Mouse (Mus musculus): Measurements from ENCODE around the gene 4930402F06Rik. TPM values are rescaled to one million over a fixed set of nuclear protein-coding genes. Genes with fewer than 3 reads are reported as not detected.

Gene 4930402F06Rik
- total and polyA plus RNA-seq, 2 experiments from 2014 or later: not detected

- no peak for TF ChIP-seq CTCF (IDR thresholded peaks at IDR 0.05; ENCODE audit: low read depth)
- DNase-seq (ENCODE audit: low spot score): no peak
- no peaks in the 10 kb centered on the region for H3K36me3 ChIP-seq (ENCODE audit: insufficient read depth, low read length)
- no peaks in the 10 kb centered on the region for H3K27me3 ChIP-seq (ENCODE audit: insufficient read depth, low read length)
- no peak overlapping the region for H3K9ac ChIP-seq (replicated peaks; ENCODE audit: low read length)
- H3K9me3 ChIP-seq (ENCODE audit: low read length): no peaks in the 10 kb centered on the region
- ATAC-seq: no peak
- 74% methylated on average over 8 of the region's 8 CpGs for WGBS
- no peak overlapping the region for H3K4me2 ChIP-seq (ENCODE audit: low read depth, low read length)
- H3K4me1 ChIP-seq (ENCODE audit: insufficient read depth, low read length): no peaks in the 10 kb centered on the region
- H3K4me3 ChIP-seq (ENCODE audit: low read length): no peak overlapping the region
- H3K27ac ChIP-seq: no peak overlapping the region
Observed at GRCm38 (mm10) chr2:35430806-35431205, 33.8 kb upstream of the 4930402F06Rik start.

- no peak for DNase-seq (ENCODE audit: low spot score)
- no peak for TF ChIP-seq CTCF (IDR thresholded peaks at IDR 0.05; ENCODE audit: low read depth)
- 79% methylated on average over 4 of the region's 4 CpGs for WGBS
Observed at GRCm38 (mm10) chr2:35428615-35429300, 31.8 kb upstream of the 4930402F06Rik start.

GRCm38 (mm10) chr2:35427559-35427958, 30.6 kb upstream of the 4930402F06Rik start:
- Histone ChIP-seq H3K36me3 (ENCODE audit: insufficient read depth, low read length) (no peaks in the 10 kb centered on the region), H3K27ac (no peak overlapping the region), H3K27me3 (ENCODE audit: insufficient read depth, low read length) (no peaks in the 10 kb centered on the region), H3K9me3 (ENCODE audit: low read length) (no peaks in the 10 kb centered on the region), H3K4me2 (ENCODE audit: low read depth, low read length) (no peak overlapping the region), H3K4me3 (ENCODE audit: low read length) (no peak overlapping the region), H3K4me1 (ENCODE audit: insufficient read depth, low read length) (no peaks in the 10 kb centered on the region), H3K9ac (replicated peaks; ENCODE audit: low read length) (no peak overlapping the region)
- DNase-seq (ENCODE audit: low spot score) (no peak), ATAC-seq (no peak)
- TF ChIP-seq CTCF (IDR thresholded peaks at IDR 0.05; ENCODE audit: low read depth): no peak
- 17% methylated on average over 2 of the region's 2 CpGs for WGBS

More at GRCm38 (mm10) chr2:35428615-35429300, 31.8 kb upstream of the 4930402F06Rik start:
- Histone ChIP-seq H3K9me3 (ENCODE audit: low read length) (no peaks in the 10 kb centered on the region), H3K4me3 (ENCODE audit: low read length) (no peak overlapping the region), H3K27me3 (ENCODE audit: insufficient read depth, low read length) (no peaks in the 10 kb centered on the region), H3K9ac (replicated peaks; ENCODE audit: low read length) (no peak overlapping the region), H3K4me1 (ENCODE audit: insufficient read depth, low read length) (no peaks in the 10 kb centered on the region), H3K27ac (no peak overlapping the region), H3K4me2 (ENCODE audit: low read depth, low read length) (no peak overlapping the region), H3K36me3 (ENCODE audit: insufficient read depth, low read length) (no peaks in the 10 kb centered on the region)
- no peak for ATAC-seq

- no peak overlapping the region for H3K9ac ChIP-seq (replicated peaks; ENCODE audit: low read length)
- ATAC-seq: no peak
- H3K4me2 ChIP-seq (ENCODE audit: low read depth, low read length): no peak overlapping the region
- H3K4me1 ChIP-seq (ENCODE audit: insufficient read depth, low read length): no peaks in the 10 kb centered on the region
- H3K27me3 ChIP-seq (ENCODE audit: insufficient read depth, low read length): no peaks in the 10 kb centered on the region
- WGBS: 93% methylated on average over 1 of the region's 1 CpGs
- no peaks in the 10 kb centered on the region for H3K9me3 ChIP-seq (ENCODE audit: low read length)
- no peak overlapping the region for H3K4me3 ChIP-seq (ENCODE audit: low read length)
- no peak for DNase-seq (ENCODE audit: low spot score)
- H3K36me3 ChIP-seq (ENCODE audit: insufficient read depth, low read length): no peaks in the 10 kb centered on the region
- TF ChIP-seq CTCF (IDR thresholded peaks at IDR 0.05; ENCODE audit: low read depth): no peak
- no peak overlapping the region for H3K27ac ChIP-seq
Observed at GRCm38 (mm10) chr2:35423711-35424339, 26.9 kb upstream of the 4930402F06Rik start.

GRCm38 (mm10) chr2:35422384-35422783, 25.4 kb upstream of the 4930402F06Rik start:
- H3K4me3 ChIP-seq (ENCODE audit: low read length): no peak overlapping the region
- H3K9ac ChIP-seq (replicated peaks; ENCODE audit: low read length): no peak overlapping the region
- no peak overlapping the region for H3K4me2 ChIP-seq (ENCODE audit: low read depth, low read length)
- no peaks in the 10 kb centered on the region for H3K27me3 ChIP-seq (ENCODE audit: insufficient read depth, low read length)
- no peak for ATAC-seq
- H3K4me1 ChIP-seq (ENCODE audit: insufficient read depth, low read length): no peaks in the 10 kb centered on the region
- H3K36me3 ChIP-seq (ENCODE audit: insufficient read depth, low read length): no peaks in the 10 kb centered on the region
- no peak overlapping the region for H3K27ac ChIP-seq
- no peak for DNase-seq (ENCODE audit: low spot score)
- 92% methylated on average over 3 of the region's 3 CpGs for WGBS
- H3K9me3 ChIP-seq (ENCODE audit: low read length): no peaks in the 10 kb centered on the region
- no peak for TF ChIP-seq CTCF (IDR thresholded peaks at IDR 0.05; ENCODE audit: low read depth)

GRCm38 (mm10) chr2:35420681-35421080, 23.7 kb upstream of the 4930402F06Rik start:
- no peak for TF ChIP-seq CTCF (IDR thresholded peaks at IDR 0.05; ENCODE audit: low read depth)
- WGBS: 83% methylated on average over 1 of the region's 1 CpGs
- Histone ChIP-seq H3K36me3 (ENCODE audit: insufficient read depth, low read length) (no peaks in the 10 kb centered on the region), H3K27me3 (ENCODE audit: insufficient read depth, low read length) (no peaks in the 10 kb centered on the region), H3K27ac (no peak overlapping the region), H3K4me1 (ENCODE audit: insufficient read depth, low read length) (no peaks in the 10 kb centered on the region), H3K4me2 (ENCODE audit: low read depth, low read length) (no peak overlapping the region), H3K4me3 (ENCODE audit: low read length) (no peak overlapping the region), H3K9ac (replicated peaks; ENCODE audit: low read length) (no peak overlapping the region), H3K9me3 (ENCODE audit: low read length) (no peaks in the 10 kb centered on the region)
- no peak for DNase-seq (ENCODE audit: low spot score)
- ATAC-seq: no peak

GRCm38 (mm10) chr2:35419671-35420070, 22.7 kb upstream of the 4930402F06Rik start:
- Histone ChIP-seq H3K36me3 (ENCODE audit: insufficient read depth, low read length) (no peaks in the 10 kb centered on the region), H3K4me3 (ENCODE audit: low read length) (no peak overlapping the region), H3K27ac (no peak overlapping the region), H3K27me3 (ENCODE audit: insufficient read depth, low read length) (no peaks in the 10 kb centered on the region), H3K4me1 (ENCODE audit: insufficient read depth, low read length) (no peaks in the 10 kb centered on the region), H3K4me2 (ENCODE audit: low read depth, low read length) (no peak overlapping the region), H3K9ac (replicated peaks; ENCODE audit: low read length) (no peak overlapping the region), H3K9me3 (ENCODE audit: low read length) (no peaks in the 10 kb centered on the region)
- WGBS: 97% methylated on average over 2 of the region's 2 CpGs
- no peak for DNase-seq (ENCODE audit: low spot score)
- TF ChIP-seq CTCF (IDR thresholded peaks at IDR 0.05; ENCODE audit: low read depth): no peak
- ATAC-seq: no peak
